Mouse (Mus musculus) hindbrain, embryonic 16.5 days (tissue): ENCODE data around the gene Ccdc162. TPM values are rescaled to one million over a fixed set of nuclear protein-coding genes. Genes with fewer than 3 reads are reported as not detected.

Source experiments
- ATAC-seq: fragments of 200-750 bp; cut with Nextera tagmentation; 2 replicates; pipeline ENCODE4 v1.8.0; 2017; ENCODE audit warnings: moderate TSS enrichment, moderate library complexity
- H3K27ac ChIP-seq: fragments of 300-500 bp; sonication (generic); 2 replicates; pipeline ENCODE4 v1.5.1; 2014; ENCODE audit warnings: low read depth, mild to moderate bottlenecking, control low read depth, low read length, moderate library complexity
- H3K27me3 ChIP-seq: fragments of 300-500 bp; sonication (generic); replicated peaks from 2 replicates; pipeline ENCODE4 v1.6.1; 2014; ENCODE audit warnings: low read length; ENCODE audit not compliant: control insufficient read depth, insufficient read depth
- H3K36me3 ChIP-seq: fragments of 300-500 bp; sonication (generic); 2 replicates; pipeline ENCODE4 v1.6.1; 2014; ENCODE audit warnings: mild to moderate bottlenecking, low read length, moderate library complexity, mixed read lengths; ENCODE audit not compliant: control insufficient read depth, insufficient read depth
- H3K4me1 ChIP-seq: fragments of 300-500 bp; sonication (generic); 2 replicates; pipeline ENCODE4 v1.6.1; 2014; ENCODE audit warnings: low read depth, low read length; ENCODE audit not compliant: control insufficient read depth, insufficient read depth
- H3K4me2 ChIP-seq: fragments of 300-500 bp; sonication (generic); 2 replicates; pipeline ENCODE4 v1.6.1; 2014; ENCODE audit warnings: mild to moderate bottlenecking, low read length, control low read depth, moderate library complexity
- H3K4me3 ChIP-seq: fragments of 300-500 bp; sonication (generic); 2 replicates; pipeline ENCODE4 v1.5.1; 2014; ENCODE audit warnings: mild to moderate bottlenecking, low read length, control low read depth, moderate library complexity
- H3K9ac ChIP-seq: fragments of 300-500 bp; sonication (generic); 2 replicates; pipeline ENCODE4 v1.6.1; 2014; ENCODE audit warnings: low read depth, mild to moderate bottlenecking, control low read depth, low read length, moderate library complexity
- H3K9me3 ChIP-seq: fragments of 300-500 bp; sonication (generic); 2 replicates; pipeline ENCODE4 v1.6.1; 2014; ENCODE audit warnings: mild to moderate bottlenecking, low read length, moderate library complexity; ENCODE audit not compliant: control insufficient read depth
- WGBS: fragments of 180-500 bp; shearing (Covaris S2); extraction: QIAGEN DNeasy Blood & Tissue Kit; methylation state at CpG from one replicate; pipeline ENCODE4 v1.1.7; 2014; 5-methylcytosine and 5-hydroxymethylcytosine counted together
- polyA plus RNA-seq: library from polyadenylated mRNA; unstranded; fragments of >200 nt; fragmentation: Nextera tagmentation; extraction: Ambion mirVana; gene quantifications from 2 replicates; pipeline ENCODE4 v1.2.1, GENCODE M21; 2015

Ccdc162 gene
- polyA plus RNA-seq, 1 experiment from 2014 or later = 1.4 TPM

DNA sequence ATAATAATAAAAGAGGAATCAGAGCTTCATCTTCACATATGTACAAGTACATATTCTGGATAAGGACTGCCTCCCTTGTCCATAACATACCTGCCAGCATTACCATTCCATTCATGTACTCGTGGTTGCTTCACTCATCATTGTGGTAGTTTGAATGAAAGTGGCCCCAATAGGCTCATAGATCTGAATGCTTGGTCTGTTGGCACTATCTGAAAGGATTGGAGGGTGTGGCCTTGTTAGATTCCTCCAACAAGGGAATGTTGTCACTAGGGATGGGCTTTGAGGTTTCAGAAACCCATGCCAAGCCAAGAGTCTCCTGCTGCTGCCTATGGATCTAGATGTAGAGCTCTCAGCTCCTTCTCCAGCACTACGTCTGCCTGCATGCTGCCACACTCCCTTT, 180.4 kb downstream of the Ccdc162 start:
- Histone ChIP-seq H3K36me3 (peaks cover 12% of the 10 kb centered on the region), H3K4me2 (no peak overlapping the region), H3K9me3 (no peaks in the 10 kb centered on the region), H3K27ac (no peak overlapping the region), H3K4me3 (no peak overlapping the region), H3K9ac (no peak overlapping the region), H3K27me3 (no peaks in the 10 kb centered on the region), H3K4me1 (no peaks in the 10 kb centered on the region)
- WGBS = 88% methylated on average over 2 of the region's 2 CpGs
- no peak for ATAC-seq

DNA sequence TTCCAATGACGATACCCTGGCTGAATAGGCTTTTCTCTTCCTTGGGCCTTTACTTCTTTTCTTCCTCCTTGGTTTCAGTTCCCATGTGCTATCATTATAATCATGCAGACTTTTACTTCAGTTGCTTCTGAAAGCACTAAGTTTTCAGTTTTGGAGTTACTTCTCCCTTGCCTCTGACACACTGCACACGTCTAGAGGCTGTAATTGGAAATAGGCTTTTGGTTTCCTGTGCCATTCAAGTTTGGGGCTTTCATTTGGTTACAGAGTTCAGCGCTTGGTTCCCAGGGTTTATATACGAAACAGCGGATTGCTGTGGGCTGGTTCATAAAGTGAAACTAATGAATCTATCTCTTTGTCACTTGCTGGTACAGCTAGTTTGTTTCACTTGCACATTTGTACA, 186.5 kb downstream of the Ccdc162 start:
- H3K4me3 ChIP-seq = no peak overlapping the region
- 96% methylated on average over 5 of the region's 5 CpGs for WGBS
- H3K4me2 ChIP-seq = no peak overlapping the region
- H3K9me3 ChIP-seq = no peaks in the 10 kb centered on the region
- no peak overlapping the region for H3K27ac ChIP-seq
- H3K27me3 ChIP-seq = no peaks in the 10 kb centered on the region
- H3K4me1 ChIP-seq = no peaks in the 10 kb centered on the region
- H3K9ac ChIP-seq = no peak overlapping the region
- H3K36me3 ChIP-seq = peaks cover 20% of the 10 kb centered on the region
- no peak for ATAC-seq

DNA sequence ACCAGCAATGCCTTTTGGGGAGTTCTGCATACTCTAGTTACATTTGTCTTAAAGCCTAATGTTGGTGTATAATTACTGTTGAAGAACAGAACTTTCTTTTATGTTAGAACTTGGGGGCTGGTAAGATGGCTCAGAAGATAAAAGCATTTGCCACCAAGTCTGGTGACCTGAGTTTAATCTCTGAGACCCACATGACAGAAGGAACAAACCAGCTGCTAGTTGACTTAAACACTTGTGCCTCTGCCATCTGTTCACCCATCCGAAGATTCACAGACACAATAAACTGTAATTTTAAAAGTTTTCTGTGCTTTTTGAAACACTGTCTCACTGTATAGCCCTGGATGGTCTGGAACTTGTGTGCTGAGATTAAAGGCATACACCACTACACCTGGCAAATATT, 190.7 kb downstream of the Ccdc162 start:
- Histone ChIP-seq H3K36me3 (peaks cover 12% of the 10 kb centered on the region), H3K4me2 (no peak overlapping the region), H3K27me3 (no peaks in the 10 kb centered on the region), H3K27ac (no peak overlapping the region), H3K4me3 (no peak overlapping the region), H3K4me1 (peaks cover 9% of the 10 kb centered on the region), H3K9ac (no peak overlapping the region), H3K9me3 (no peaks in the 10 kb centered on the region)
- WGBS = 91% methylated on average over 1 of the region's 1 CpGs
- ATAC-seq = no peak

DNA sequence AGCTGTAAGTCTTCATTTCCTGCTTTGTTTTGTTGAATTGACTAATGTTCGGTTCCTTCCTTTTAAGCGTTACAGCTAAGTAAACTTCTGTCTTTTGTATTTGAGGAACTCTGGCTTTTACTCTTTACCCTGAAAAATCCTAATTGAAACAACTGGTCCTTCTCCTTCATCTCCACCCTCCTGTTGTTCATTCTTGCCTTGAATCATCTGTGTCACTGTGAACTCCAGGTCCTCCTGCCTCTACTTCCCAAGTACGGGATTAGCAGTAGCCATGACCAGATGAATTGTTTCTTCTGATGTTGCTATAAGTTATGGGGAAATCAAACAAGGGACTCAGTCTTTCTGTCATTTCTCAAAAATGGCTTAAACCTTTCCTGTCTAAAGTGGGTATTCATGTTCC, 193.0 kb downstream of the Ccdc162 start:
- WGBS = 76% methylated on average over 3 of the region's 3 CpGs
- Histone ChIP-seq H3K4me3 (no peak overlapping the region), H3K9ac (no peak overlapping the region), H3K27me3 (no peaks in the 10 kb centered on the region), H3K4me2 (no peak overlapping the region), H3K4me1 (peaks cover 12% of the 10 kb centered on the region), H3K36me3 (peaks cover 3% of the 10 kb centered on the region), H3K27ac (no peak overlapping the region), H3K9me3 (no peaks in the 10 kb centered on the region)
- ATAC-seq = no peak

DNA sequence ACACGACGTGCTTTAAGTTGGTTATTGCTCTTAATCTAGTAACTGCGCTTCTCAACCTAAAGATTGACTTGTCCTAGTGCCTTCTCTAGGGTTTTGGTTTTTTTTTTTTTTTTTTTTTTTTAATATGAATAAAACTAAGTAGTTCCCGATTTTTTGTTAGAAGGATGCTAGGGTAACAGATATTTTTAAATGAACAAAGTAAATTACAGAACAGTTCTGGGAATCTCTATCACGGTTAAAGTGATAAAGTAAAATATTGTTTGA, 196.1 kb downstream of the Ccdc162 start:
- Histone ChIP-seq H3K4me2 (peak overlapping the region; percentile 97), H3K36me3 (peaks cover 2% of the 10 kb centered on the region; the same call in 1 of the 2 replicates), H3K4me1 (peaks cover 16% of the 10 kb centered on the region), H3K4me3 (peak overlapping the region; percentile 69), H3K27me3 (no peaks in the 10 kb centered on the region), H3K9ac (peak overlapping the region; percentile 91), H3K9me3 (no peaks in the 10 kb centered on the region), H3K27ac (peak overlapping the region; percentile 99; the same call in 1 of the 2 replicates)
- 4% methylated on average over 5 of the region's 5 CpGs for WGBS
- no peak for ATAC-seq

DNA sequence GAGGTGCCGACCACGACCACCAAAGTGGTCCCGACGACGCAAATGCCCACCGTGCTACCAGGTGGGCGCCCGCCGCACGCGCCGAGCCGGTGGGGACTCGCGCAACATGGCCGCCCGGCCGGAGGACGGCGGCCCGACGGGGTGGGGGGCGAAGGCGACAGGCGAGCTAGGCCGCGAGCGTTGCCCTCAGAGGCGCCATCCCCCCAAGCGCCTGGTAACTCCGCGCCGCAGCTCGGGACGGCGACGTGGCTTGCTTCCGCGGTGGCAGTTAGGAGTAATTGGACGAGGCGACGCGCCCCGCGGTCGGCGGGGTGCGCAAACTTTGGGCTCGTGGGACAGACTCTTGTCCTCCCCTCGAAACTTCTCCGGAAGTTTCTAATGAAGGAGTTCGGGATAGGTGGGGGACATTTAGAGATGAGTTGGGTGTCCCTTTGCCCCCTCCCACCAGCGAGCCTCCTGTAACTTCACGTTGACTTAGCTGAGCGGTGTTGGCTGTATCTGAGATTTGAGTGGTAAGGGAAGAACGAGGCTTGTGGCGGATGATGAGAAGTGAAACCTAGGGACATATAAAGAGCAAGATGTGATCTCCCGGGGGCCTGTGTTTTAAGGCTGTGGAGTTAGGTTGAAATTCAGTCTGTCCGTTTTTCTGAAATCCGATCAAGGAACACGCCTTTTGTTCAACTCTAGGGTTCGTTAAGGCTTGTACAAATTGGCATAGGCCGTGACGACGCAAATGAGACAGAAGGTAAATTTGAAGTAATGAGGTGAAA, 196.6 kb downstream of the Ccdc162 start:
- no peak; the same call in 1 of the 2 replicates for ATAC-seq
- under 1% methylated on average over 62 of the region's 65 CpGs for WGBS

DNA sequence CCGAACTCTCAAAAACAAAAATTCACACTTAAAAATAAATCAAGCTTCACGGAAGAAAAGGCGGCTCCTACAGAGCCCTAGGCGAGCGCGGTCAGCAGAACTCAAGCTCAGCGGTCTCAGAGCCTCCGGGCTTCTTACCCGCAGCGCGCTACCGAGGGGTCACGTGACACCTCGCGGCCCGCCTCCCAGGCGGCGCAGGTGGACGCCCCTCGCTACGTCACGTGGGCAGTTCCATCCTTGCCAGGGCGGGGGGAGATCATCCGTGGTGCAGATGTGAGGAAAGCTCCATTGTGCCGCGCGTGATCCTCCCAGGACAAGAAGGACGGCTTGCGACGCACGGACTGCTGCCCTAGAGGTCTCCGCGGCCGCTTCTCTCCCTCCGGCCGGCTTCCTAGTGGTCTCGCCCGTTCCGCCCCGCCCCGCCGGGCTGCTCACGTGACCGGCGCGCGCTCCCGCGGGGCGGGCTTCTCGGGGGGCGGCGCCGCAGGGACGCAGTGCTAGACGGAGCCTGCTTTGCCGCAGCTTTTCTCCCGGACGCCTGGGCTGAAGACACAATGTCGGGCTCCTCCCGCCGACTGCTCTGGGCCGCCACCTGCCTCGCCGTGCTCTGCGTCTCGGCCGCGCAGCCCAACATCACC, 197.3 kb downstream of the Ccdc162 start, which contains the start of gene Cd164:
Gene Cd164, plus strand, starts transcription at position 434 of the 638 bp plus-strand sequence.
- no peaks in the 10 kb centered on the region for H3K9me3 ChIP-seq
- H3K27me3 ChIP-seq = no peaks in the 10 kb centered on the region
- peak within 1 kb of the TSS; percentile 69 for H3K4me3 ChIP-seq
- H3K36me3 ChIP-seq = no peaks in the 10 kb centered on the region
- H3K4me2 ChIP-seq = peak within 1 kb of the TSS; percentile 97
- under 1% methylated on average over 46 of the region's 69 CpGs for WGBS
- ATAC-seq = peak; percentile 94
- H3K9ac ChIP-seq = peak within 1 kb of the TSS; percentile 91
- peaks cover 16% of the 10 kb centered on the region for H3K4me1 ChIP-seq
- peak within 1 kb of the TSS; percentile 99 for H3K27ac ChIP-seq

More for the DNA sequence above, 196.6 kb downstream of the Ccdc162 start:
- peak overlapping the region; percentile 97 for H3K4me2 ChIP-seq
- no peaks in the 10 kb centered on the region for H3K27me3 ChIP-seq
- H3K36me3 ChIP-seq = no peaks in the 10 kb centered on the region
- H3K9ac ChIP-seq = peak overlapping the region; percentile 91
- peak overlapping the region; percentile 99 for H3K27ac ChIP-seq
- H3K4me3 ChIP-seq = peak overlapping the region; percentile 69
- no peaks in the 10 kb centered on the region for H3K9me3 ChIP-seq
- peaks cover 16% of the 10 kb centered on the region for H3K4me1 ChIP-seq

DNA sequence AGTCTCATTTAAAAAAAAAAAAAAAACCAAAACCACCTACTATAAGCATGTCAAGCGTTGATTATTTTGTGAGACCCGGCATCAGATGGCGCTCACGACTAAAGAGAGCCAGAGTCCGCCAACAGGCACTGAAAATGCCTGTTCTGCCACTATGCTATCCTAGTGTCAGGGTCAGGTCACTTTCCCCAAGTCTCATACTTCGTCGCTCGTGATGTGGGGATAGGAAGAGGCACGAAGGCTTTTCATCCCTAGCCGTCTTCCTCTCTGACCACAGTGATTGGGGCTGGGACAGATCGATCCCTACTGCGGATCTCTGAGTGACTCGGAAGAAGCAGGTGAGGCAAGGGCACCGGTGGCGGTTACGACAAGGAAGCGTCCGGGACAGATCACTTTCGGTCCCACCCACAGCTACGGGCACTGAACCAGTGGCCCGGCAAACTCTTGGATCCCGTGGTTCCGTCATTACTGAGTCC, 197.9 kb downstream of the Ccdc162 start:
- peak; percentile 78 for ATAC-seq

DNA sequence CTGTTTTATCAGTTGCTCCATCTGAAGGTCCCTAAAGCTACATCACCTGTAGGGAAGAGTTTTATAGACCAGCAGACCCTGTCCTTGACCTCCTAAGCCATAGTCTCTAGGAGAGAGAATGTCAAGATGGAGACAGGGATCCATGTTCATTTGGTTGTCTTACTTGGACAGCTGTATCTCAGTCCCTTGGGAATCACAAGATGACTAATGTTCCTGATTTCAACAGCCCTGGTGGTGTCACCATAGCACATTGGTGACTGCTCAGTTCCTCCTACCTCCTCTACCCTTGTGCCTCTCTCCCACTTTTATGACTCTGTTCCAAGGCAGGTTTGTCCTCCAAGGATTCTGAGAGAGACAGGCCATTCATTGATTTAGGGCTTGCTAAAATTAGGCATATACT, 201.5 kb downstream of the Ccdc162 start:
- no peak for ATAC-seq
- no peaks in the 10 kb centered on the region for H3K9me3 ChIP-seq
- H3K4me1 ChIP-seq = peaks cover 5% of the 10 kb centered on the region; the same call in 1 of the 2 replicates

More for the DNA sequence above, 197.9 kb downstream of the Ccdc162 start:
- Histone ChIP-seq H3K36me3 (no peaks in the 10 kb centered on the region), H3K9me3 (no peaks in the 10 kb centered on the region), H3K27ac (peak overlapping the region; percentile 99), H3K4me2 (peak overlapping the region; percentile 97), H3K27me3 (no peaks in the 10 kb centered on the region), H3K9ac (peak overlapping the region; percentile 91), H3K4me1 (peaks cover 16% of the 10 kb centered on the region), H3K4me3 (peak overlapping the region; percentile 69)
- WGBS = under 1% methylated on average over 23 of the region's 23 CpGs

More for the DNA sequence above, 201.5 kb downstream of the Ccdc162 start:
- no peak overlapping the region for H3K9ac ChIP-seq
- no peak overlapping the region for H3K4me3 ChIP-seq
- no peak overlapping the region for H3K4me2 ChIP-seq
- no peaks in the 10 kb centered on the region for H3K36me3 ChIP-seq
- no peak overlapping the region for H3K27ac ChIP-seq
- H3K27me3 ChIP-seq = no peaks in the 10 kb centered on the region
